Mouse (Mus musculus): ENCODE results near the gene Arfgap1.

DNA sequence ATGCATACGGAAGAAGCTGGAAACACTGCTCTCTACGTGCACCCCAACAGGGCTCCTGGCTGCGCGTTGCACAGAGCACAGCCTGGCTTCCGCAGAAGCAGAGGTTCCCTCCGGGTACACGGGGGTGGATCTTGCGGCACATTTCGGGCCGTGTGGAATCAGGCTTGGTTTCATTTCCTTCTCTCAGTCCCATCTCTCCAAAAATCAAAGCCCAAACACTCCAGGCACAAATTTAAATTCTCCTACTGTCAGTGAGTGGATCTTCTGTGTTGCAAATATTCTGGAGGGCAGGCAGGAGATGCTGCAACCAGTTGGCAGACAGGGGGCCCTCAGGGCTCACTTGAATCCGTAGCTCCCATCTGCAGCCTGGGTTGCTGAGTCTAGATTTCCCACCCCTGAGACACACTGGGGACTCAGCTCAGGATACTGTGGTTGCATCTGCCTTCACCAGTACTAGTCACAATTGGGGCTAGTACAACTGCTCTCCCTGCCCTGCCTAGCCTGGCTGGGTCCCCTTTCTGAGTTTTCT is 64.4 kb downstream of the Arfgap1 start:
- TF ChIP-seq CTCF (IDR thresholded peaks at IDR 0.05; ENCODE audit: low read depth, low read length) = no peak
- TF ChIP-seq POLR2A (IDR thresholded peaks at IDR 0.05; ENCODE audit: extremely low read depth, insufficient read depth, low read length) = no peak

All from liver, adult 2 months (tissue).